Mouse (Mus musculus) liver (tissue): ENCODE measurements around the gene Rnf111.
"Not testable (repeated sequence)": the region's sequence is repeated elsewhere in the genome, so short reads cannot be mapped to it uniquely, and the experiment has no call there.

Experiments used
- DNase-seq: peaks from one replicate; pipeline ENCODE4 v3.0.0-alpha.2; 2020; ENCODE audit warnings: mixed read lengths

Gene Rnf111

DNA sequence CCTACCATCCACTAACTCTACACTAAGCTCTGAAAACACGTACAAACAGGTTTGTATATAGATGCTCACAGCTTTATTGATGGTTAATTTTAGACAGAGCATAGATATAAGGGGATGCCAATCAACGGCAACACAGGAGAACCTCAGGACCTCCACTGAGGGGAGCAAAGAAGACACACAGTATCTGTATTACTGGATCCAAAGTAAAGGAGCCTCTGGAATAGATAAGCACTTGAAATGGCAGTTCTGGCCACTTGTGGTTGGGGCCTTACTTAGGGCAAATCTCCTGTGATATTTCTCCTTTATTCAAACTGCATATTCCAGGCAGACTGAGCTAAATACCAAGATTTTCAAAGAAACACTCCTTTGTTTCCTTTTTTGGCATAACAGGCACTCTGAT, 10.5 kb downstream of the Rnf111 start:
- DNase-seq = peak; percentile 13

DNA sequence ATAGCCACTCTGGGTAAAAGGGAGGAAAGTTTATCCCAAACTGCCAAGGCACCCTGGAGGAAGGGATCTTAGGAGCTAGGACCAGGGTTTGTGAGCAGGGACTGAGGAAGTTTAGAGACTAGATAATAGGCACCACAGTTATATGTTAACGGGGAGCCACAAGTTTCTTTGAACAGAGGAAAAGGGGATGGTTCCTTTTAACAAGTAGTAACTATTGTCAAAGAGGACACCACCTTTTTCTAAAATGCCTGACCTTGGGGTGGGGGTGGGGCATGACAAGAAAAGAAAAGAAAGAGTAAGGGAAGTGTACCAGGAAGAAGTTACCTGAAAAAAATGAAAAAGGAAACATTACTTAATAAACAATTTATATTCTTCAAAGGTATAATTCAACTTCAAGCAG, 12.3 kb downstream of the Rnf111 start:
- no peak for DNase-seq

DNA sequence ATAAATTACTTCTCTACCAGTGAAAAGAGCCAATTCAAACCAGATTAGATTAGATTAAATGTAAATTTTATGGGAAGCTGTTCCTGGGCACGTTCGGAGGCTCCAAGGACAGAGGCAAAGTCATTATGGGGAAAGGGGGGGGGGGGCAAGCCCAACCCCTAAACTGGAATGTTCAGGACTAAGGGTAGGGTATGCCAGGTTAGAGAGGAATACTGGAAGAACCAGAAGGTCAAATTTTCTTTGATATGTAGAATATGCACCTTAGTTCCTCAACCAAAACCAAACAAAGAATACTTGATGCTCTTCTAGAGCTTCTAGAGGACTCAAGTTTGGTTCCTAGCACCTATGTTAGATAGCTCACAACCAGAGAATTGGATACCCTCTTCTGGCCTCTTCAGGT, 16.1 kb downstream of the Rnf111 start:
- no peak for DNase-seq

DNA sequence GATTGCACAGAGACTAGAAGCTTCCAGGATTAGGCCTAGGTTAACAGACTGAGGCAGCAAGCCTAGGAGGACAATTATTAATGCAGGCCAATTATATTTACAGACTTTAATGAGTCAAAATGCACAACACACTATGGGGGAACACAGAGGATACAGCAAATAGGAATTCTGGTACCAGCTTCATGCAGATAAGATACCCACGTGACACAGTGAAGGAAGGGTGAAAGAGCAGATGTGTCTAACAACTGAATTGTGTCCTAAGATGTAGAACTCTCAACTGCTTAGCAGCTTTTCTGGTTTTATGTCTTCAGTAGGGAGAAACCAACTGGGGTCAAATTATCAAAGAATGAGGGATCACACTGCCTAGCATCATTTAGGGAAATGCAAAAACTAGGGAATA, 17.7 kb downstream of the Rnf111 start:
- DNase-seq = no peak

DNA sequence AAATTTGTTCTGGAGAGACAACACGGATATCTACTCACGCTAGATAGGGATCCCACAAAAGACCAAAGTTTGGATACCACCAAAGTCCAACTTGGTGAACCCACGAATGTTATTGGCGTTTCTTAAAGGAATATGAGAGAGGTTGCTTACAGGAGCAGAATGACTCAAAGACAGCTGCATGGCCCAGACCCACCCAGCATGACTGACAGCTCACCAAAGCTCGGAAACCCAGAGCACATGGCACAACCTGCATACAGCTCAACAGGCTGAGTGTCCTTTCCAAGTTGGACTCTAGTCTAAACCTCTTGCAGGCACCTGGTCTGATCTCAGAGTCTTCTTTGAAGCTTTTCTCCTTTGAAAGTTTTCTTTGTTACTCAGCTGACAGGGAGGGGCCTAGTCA, 20.0 kb downstream of the Rnf111 start:
- DNase-seq = no peak

DNA sequence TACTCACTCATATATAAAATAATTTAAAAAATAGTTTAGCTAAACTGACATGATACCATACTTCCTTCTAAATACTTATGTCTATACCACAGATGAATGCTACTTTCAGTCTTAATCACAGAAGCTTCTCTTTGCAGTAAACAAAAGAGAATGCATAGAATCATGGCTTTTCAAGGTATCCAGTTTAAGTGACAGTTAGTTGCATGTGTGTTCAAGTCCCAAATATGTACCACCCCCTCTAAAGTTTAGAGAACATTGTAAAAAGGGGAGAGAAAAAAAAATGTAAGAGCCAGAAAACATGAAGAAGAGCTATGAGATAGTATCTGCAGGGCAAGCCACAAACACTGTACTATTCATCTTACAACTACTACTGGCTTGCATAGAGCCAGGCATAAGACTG, 21.7 kb downstream of the Rnf111 start:
- DNase-seq = no peak

DNA sequence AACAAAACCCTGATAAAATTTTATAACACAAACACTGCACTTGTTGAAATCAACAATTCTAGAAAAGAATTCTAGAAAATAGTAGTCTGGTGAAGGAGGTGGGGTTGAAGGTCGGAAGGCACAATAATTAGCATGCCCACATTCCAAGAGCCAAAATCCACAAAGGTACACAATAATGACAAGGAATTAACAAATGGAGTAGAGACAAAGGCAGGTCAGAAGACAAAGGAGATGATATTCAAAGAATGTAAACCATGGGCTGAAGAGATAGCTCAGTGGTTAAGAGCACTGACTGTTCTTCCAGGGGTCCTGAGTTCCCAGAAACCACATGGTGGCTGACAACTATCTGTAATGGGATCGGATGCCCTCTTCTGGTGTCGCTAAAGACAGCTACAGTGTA, 26.3 kb downstream of the Rnf111 start:
- no peak for DNase-seq

DNA sequence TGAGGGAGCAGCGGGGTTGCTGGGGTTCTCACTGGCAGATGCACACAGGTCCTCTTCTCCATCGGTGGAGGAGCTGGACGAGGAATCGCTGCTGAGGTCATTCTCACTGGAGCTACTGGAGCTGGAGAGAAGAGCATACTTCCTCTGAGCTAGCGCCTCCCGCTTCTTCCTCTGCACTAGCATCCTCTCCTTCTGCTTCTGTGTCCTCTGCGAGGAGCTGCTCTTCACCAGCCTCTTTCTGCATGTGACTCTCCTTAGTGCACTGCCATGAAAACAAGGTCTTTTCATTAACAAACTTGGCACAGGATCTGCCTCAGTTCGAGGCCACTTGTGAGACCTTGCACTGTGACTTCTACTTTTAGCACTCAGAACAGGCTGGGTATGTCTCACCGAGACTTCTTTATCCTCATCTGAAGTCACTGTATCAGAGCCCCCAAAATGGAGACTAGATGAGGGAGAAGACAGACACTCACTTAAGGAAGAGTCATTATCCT, 27.7 kb downstream of the Rnf111 start:
- DNase-seq = no peak

DNA sequence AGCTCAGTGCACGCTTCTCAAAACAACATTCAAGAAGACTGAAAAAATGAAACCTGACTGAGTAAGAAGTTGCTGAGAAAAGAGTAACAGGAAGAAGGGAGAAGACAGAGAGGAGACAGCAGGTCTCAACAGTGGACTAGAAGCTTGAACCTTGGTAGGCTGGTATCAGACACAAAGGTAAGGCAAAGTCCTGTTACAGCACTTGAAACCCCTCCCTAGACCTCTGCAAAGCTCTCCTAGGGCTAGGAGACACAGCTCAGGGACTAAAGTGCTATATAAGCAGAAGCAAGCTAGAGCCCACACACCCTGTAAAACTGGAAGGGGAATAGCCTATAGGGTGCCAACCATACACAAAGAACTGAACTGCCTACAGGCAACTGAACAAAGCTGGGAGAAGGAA, 30.1 kb downstream of the Rnf111 start:
- DNase-seq = no peak

DNA sequence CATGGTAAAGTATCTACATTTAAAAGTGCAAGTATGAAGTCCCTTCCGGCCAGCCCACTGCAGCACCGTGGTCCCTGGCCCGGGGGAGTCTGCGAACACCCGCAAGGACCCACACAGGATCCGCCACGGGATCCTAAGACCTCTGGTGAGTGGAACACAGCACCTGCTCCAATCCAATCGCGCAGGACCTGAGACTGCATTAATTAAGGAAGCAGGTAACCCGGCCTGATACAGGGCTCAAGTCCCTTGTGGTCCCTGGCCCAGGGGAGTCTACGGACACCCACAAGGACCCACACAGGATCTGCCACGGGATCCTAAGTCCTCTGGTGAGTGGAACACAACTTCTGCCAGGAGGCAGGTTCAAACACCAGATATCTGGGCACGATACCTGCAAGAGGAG, 40.4 kb downstream of the Rnf111 start:
- not testable (repeated sequence) for DNase-seq

DNA sequence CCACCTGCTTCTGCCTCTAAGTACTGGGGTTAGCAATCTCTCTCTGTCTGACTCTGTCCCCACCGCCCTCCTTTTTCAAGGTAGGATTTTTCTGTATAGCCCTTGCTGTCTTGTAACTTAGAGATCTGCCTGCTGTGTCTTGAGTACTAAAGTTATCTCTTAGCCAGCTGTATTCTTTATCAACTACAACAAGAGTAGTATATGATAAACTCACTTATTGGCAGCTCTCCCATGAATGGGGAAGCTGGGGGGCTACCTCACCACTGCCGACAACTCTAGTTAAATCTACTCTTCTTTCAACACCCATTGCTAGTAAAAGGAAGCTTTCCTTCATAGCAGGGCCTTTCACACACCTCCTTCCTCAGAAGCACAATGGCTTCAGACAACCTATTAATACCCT, 51.2 kb downstream of the Rnf111 start:
- DNase-seq = no peak

DNA sequence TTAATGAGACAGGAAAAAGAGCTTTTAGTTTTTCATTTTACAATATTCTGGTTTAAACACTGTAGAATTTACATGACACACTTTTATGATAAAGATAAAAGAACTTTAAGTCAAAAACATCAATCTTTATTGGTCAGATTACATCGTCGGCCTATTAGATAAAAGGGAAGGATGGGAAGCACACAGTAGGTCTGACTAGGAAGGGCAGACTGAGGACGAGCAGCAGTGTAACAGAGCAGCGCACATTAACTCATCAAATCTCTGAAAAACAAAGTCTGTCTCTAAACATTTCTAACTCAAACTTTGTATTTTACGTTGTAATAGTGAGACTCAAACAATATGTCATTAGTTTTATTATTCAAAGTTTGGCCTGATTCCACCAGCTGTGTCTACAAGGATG, 54.5 kb downstream of the Rnf111 start:
- DNase-seq = no peak

DNA sequence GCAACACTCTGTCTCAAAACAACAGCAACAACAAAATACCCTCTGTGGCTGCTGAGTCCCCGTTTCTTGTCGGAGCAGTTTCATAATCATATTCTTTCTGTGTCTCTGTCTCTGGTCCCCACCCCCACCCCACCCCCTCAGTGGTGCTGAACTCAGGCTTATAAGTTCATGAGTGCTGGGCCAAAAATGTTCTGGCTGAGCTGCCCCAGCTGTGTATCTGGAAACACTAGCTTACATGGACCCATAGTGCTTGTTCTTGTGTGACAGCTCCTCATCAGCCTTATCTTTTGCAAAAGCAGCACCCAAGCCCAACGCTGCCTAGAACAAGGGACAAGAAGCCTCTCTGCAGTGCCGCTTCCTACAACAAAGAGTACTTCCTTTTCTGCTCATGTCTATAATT, 63.6 kb downstream of the Rnf111 start:
- no peak for DNase-seq

DNA sequence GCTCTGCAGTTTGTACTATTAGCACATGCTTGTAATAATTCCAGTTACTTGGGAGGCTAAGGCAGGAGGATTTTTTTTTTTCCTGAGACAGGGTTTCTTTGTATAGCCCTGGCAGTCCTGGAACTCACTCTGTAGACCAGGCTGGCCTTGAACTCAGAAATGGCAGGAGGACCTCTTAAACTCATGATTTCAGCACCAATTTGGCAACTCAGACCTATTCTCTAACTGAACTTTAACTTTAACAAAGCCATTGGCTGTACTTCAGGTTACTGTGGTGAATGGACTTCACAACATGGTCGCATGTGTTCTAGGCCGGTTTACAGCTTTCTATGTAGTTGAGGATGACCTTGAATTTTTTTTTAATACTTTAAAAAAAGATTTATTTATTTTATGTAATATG, 80.9 kb downstream of the Rnf111 start:
- no peak for DNase-seq

DNA sequence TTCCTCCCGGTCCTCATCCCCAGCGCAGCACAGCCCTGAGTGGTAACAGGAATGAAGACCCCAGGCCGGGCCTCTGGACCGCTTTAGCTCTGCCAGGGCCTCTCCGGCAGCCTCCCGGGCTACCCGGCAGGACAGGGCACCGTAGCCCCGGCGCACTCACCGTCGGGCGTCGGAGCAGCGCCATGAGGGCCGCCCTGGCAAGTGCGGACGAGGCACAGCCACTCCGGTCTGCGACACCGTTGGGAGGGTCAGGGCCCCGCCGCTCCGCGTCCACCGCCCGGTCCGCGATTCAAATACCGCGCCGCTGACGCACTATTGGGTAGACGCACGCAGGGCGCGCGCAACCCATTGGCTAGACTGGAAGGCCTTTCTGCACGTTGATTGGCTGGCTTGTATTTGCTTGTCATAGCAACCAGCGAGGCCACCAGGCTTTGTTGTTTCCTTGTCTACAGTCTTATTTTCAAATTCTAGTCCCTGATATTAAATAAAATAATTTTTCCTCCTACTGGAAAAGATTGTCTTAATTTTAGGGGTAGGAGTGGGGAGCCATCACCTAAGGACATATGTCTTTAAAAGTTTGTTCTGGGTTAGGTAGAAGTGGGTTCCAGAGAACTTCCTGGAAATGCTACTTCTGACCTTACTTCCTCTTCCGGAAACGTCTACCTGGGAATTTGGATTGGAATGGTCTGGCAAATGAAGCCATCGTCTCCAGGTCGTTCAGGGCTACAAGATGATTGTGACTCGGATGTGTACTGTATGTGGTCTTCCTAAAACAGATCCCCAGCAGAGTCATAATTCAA, 82.1 kb downstream of the Rnf111 start, which contains the start of gene Ccnb2:
Gene Ccnb2 (minus strand): TSS at position 291 of the 800 bp plus-strand sequence.
- DNase-seq = peak; percentile 95

DNA sequence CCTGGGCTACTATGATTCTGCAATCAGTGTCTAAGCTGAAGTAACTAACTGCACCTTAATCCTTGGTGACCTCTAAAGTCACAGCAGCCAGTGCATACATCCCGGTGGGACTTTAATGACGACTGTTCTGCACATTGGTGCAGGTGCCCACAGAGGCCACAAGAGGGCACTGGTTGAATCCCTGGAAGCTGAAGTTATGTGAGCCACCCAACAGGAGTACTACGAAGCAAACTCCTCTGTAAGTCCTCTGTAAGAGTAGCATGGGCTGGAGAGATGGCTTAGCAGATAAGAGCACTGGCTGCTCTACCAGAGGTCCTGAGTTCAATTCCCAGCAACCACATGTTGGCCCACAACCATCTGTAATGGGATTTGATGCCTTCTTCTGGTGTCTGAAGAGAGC, 87.1 kb downstream of the Rnf111 start:
- peak; percentile 18 for DNase-seq

DNA sequence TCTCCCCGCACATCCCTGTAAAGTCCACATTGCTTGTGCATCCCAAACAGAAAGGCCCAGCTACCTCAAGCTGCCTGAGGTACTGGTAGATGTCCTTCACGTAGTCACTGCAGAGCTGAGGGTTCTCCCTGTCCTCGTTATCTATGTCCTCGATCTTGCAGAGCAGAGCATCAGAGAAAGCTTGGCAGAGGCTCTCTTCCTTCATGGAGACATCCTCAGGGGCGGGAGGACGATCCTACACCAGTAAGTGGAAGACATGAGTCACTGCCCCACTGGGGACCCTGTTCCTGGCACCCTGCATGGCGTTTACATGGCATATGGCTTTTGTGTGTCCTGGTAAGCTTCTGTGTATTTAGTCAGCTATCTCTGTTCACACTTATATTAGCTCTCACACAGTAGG, 90.5 kb downstream of the Rnf111 start:
- DNase-seq = no peak

DNA sequence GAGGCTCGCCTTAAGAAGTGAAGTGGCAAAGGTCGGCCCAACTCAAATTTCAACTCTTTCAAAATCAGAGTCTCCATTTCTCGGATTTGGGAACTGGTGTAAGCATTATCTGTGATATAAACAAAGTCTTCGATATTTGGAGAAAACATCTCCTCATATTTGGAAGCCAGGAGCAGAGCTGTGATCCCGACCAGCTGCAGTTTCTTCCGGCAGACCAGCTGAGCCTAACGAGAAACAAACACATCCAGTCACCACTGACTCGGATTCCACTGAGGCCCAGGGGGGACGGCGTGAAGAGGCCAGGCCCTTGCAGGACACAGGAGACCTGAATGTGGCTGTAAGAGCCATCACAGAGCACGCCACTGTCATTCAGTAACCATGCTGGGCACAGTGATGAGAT, 92.9 kb downstream of the Rnf111 start:
- DNase-seq = no peak

DNA sequence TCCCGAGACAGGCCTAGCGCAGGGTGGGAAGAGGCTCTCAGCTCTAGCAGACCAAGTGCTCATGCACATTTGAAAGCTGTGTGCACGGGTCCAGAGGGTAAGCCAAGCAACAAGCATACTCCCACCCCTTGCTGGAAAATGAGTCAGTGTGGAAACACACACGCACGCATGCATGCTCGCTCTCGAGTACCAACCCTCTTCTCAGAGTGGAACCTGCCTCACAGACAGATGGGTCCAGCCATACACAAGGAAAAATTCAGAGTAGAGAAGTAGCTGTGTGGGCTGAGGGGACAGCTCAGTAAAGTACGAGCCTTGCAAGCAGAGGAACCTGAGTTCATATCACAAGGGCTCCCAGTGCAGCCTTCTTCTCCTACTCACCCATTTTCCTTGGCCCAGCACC, 93.8 kb downstream of the Rnf111 start:
- no peak for DNase-seq

DNA sequence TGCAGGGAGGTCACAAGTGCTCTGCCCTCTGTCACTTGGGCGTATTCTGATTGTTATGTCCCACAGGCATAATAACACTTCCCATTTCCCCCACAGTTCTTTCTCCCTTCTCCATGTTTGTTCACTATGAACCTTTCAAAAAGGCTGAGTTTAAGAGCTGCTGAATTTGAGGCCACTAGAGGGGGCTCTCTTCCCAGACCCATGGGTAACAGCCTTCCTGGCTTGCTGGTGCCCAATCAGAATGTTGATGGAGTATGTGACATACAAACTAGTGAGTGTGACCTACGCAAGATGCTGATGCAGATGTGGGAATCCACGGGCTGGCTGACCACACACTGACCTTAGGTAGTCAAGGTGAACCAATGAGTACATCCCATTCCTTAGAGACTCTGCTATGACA, 94.7 kb downstream of the Rnf111 start:
- DNase-seq = no peak

DNA sequence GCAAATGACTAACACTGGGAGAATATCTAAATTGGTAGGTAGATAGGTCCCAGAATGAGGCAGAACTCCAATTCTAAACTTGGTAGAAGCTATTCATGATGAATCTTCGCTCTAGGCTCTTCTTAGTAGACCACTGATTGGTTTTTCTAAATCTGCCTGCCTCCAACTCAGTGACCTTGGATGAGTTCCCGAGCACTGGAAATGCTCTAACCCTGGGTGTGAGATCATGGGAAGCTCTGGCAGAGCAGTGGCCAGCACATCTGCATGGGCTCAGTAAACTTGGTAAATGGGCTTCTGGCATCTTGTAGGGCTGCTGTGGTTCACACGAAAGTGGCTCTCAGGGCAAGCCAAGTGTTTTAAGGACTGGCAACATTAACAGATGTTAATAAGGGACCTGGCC, 96.9 kb downstream of the Rnf111 start:
- DNase-seq = no peak

DNA sequence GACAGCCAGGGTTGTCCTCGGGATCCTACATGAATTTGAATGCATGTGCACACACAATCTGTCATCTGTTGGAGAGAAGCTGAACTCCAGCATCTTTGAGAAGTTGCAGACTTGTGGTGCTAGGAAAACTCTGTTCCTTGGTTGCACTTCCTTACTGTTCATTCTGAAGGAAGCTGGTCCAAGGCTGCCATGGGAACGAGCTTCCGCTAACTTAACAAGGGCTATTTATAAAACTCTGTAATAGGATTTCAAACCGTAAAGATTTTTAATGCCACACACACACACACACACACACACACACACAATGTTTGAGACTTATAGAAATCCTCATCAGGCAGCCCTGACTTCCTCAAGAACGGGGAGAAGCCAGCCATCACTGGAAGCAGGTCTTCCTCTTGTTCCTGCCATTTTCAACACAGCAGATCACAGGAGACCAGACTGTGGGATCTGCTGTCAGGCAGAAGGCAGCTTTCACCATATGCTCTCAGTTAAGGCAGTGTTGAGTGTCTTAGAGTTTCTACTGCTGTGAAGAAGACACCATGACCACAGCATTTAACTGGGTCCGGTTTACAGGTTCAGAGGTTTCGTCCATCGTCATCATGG, 101.5 kb downstream of the Rnf111 start:
- no peak for DNase-seq

DNA sequence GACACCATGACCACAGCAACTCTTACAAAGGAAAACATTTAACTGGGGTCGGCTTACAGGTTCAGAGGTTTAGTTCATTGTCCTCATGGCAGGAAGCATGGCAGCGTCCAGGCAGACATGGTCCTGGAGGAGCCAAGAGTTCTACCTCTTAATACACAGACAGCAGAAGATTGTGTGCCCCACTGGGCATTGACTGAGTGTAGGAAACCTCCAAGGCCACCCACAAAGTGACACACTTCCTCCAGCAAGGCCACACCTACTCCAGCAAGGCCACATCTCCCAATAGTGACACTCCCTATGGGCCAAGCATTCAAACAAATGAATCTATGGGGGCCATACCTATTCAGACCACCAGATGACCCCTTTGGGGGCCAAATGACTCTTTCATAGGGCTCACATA, 107.4 kb downstream of the Rnf111 start:
- no peak for DNase-seq

DNA sequence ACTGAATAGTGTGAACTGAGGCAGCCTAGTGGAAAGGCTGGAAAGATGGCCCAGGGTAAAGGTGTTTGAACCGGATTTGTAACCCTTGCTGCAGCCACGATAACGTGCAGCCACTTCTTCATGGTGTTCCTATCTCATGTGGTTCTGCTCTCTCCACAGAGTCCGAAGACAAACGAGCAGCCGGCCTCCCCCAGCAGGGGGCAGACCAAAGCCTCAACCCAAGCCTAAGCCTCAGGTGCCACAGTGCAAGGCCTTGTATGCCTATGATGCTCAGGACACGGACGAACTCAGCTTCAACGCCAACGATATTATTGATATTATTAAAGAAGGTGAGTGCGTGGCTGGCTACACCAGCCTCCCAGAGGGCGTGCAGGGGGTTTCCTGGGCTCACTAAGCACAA, 107.9 kb downstream of the Rnf111 start:
- DNase-seq = peak; percentile 25

DNA sequence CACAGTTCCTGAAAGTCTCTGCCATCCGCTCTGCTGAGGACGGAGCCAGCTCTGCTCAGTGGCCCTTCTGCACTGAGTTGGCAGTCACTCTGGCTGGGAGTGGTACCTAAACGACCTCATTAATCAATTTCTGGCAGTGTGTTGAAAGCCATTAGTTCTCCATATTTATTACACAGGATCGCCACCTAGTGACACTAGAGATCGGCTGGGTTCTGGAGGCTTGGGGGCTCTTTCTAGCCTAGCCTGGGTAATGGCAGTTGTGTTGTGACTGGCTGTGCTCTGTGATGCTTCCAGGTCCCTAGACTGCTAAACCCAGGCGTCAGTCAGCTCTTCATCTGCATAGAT, 111.0 kb downstream of the Rnf111 start:
- no peak for DNase-seq
